Mouse (Mus musculus): ENCODE measurements around the gene Grhpr. TPM values are rescaled to one million over a fixed set of nuclear protein-coding genes. Genes with fewer than 3 reads are reported as not detected.
"Not testable (repeated sequence)": the region's sequence is repeated elsewhere in the genome, so short reads cannot be mapped to it uniquely, and the experiment has no call there.

Grhpr gene
- polyA plus RNA-seq, 1 experiment from 2014 or later: 39.0 TPM

GRCm38 (mm10) chr4:44946126-44946525, 35.1 kb upstream of the Grhpr start:
- not testable (repeated sequence) for H3K27me3 ChIP-seq (ENCODE audit: control insufficient read depth, insufficient read depth, low read length); H3K4me1 ChIP-seq (replicated peaks; ENCODE audit: control insufficient read depth, insufficient read depth, low read length); H3K36me3 ChIP-seq (ENCODE audit: control insufficient read depth, insufficient read depth, low read length); H3K9me3 ChIP-seq (ENCODE audit: control insufficient read depth, low read length); H3K9ac ChIP-seq (ENCODE audit: low read depth, low read length); H3K27ac ChIP-seq (ENCODE audit: low read depth, low read length); H3K4me3 ChIP-seq (ENCODE audit: low read depth, low read length); DNase-seq (ENCODE audit: low spot score); ATAC-seq (ENCODE audit: low FRiP score); H3K4me2 ChIP-seq (replicated peaks; ENCODE audit: low read depth, low read length)
- 100% methylated on average over 2 of the region's 2 CpGs for WGBS

- Histone ChIP-seq H3K4me2 (replicated peaks; ENCODE audit: low read depth, low read length) (no peak overlapping the region), H3K4me1 (replicated peaks; ENCODE audit: control insufficient read depth, insufficient read depth, low read length) (0 out of 2 replicates have a peak, but pooled peaks cover 2% of the 10 kb centered on the region), H3K9me3 (ENCODE audit: control insufficient read depth, low read length) (no peaks in the 10 kb centered on the region), H3K27ac (ENCODE audit: low read depth, low read length) (no peak overlapping the region), H3K36me3 (ENCODE audit: control insufficient read depth, insufficient read depth, low read length) (no peaks in the 10 kb centered on the region), H3K4me3 (ENCODE audit: low read depth, low read length) (no peak overlapping the region), H3K9ac (ENCODE audit: low read depth, low read length) (no peak overlapping the region), H3K27me3 (ENCODE audit: control insufficient read depth, insufficient read depth, low read length) (no peaks in the 10 kb centered on the region)
- no peak for ATAC-seq (ENCODE audit: low FRiP score)
- WGBS: 86% methylated on average over 5 of the region's 5 CpGs
- no peak for DNase-seq (ENCODE audit: low spot score)
Measured at GRCm38 (mm10) chr4:44947464-44947863, 33.7 kb upstream of the Grhpr start.

- Histone ChIP-seq H3K4me2 (replicated peaks; ENCODE audit: low read depth, low read length) (no peak overlapping the region), H3K27me3 (ENCODE audit: control insufficient read depth, insufficient read depth, low read length) (no peaks in the 10 kb centered on the region), H3K4me1 (replicated peaks; ENCODE audit: control insufficient read depth, insufficient read depth, low read length) (0 out of 2 replicates have a peak, but pooled peaks cover 2% of the 10 kb centered on the region), H3K9me3 (ENCODE audit: control insufficient read depth, low read length) (no peaks in the 10 kb centered on the region), H3K9ac (ENCODE audit: low read depth, low read length) (no peak overlapping the region), H3K36me3 (ENCODE audit: control insufficient read depth, insufficient read depth, low read length) (no peaks in the 10 kb centered on the region), H3K27ac (ENCODE audit: low read depth, low read length) (no peak overlapping the region), H3K4me3 (ENCODE audit: low read depth, low read length) (no peak overlapping the region)
- DNase-seq (ENCODE audit: low spot score): no peak
- no peak for ATAC-seq (ENCODE audit: low FRiP score)
- 72% methylated on average over 1 of the region's 1 CpGs for WGBS
Measured at GRCm38 (mm10) chr4:44948314-44948713, 32.9 kb upstream of the Grhpr start.

GRCm38 (mm10) chr4:44953041-44953440, 28.2 kb upstream of the Grhpr start:
- no peak overlapping the region for H3K4me2 ChIP-seq (replicated peaks; ENCODE audit: low read depth, low read length)
- no peak overlapping the region for H3K27ac ChIP-seq (ENCODE audit: low read depth, low read length)
- ATAC-seq (ENCODE audit: low FRiP score) (no peak), DNase-seq (ENCODE audit: low spot score) (no peak)
- H3K27me3 ChIP-seq (ENCODE audit: control insufficient read depth, insufficient read depth, low read length): no peaks in the 10 kb centered on the region
- 70% methylated on average over 9 of the region's 9 CpGs for WGBS
- 0 out of 2 replicates have a peak, but pooled peaks cover 2% of the 10 kb centered on the region for H3K4me1 ChIP-seq (replicated peaks; ENCODE audit: control insufficient read depth, insufficient read depth, low read length)
- H3K36me3 ChIP-seq (ENCODE audit: control insufficient read depth, insufficient read depth, low read length): no peaks in the 10 kb centered on the region
- H3K9ac ChIP-seq (ENCODE audit: low read depth, low read length): no peak overlapping the region
- no peaks in the 10 kb centered on the region for H3K9me3 ChIP-seq (ENCODE audit: control insufficient read depth, low read length)
- H3K4me3 ChIP-seq (ENCODE audit: low read depth, low read length): no peak overlapping the region

- no peak overlapping the region for H3K4me3 ChIP-seq (ENCODE audit: low read depth, low read length)
- H3K36me3 ChIP-seq (ENCODE audit: control insufficient read depth, insufficient read depth, low read length): no peaks in the 10 kb centered on the region
- no peak overlapping the region for H3K27ac ChIP-seq (ENCODE audit: low read depth, low read length)
- H3K27me3 ChIP-seq (ENCODE audit: control insufficient read depth, insufficient read depth, low read length): no peaks in the 10 kb centered on the region
- no peak overlapping the region for H3K4me2 ChIP-seq (replicated peaks; ENCODE audit: low read depth, low read length)
- H3K4me1 ChIP-seq (replicated peaks; ENCODE audit: control insufficient read depth, insufficient read depth, low read length): no peaks in the 10 kb centered on the region
- 87% methylated on average over 9 of the region's 9 CpGs for WGBS
- ATAC-seq (ENCODE audit: low FRiP score) (no peak), DNase-seq (ENCODE audit: low spot score) (no peak)
- H3K9ac ChIP-seq (ENCODE audit: low read depth, low read length): no peak overlapping the region
- no peaks in the 10 kb centered on the region for H3K9me3 ChIP-seq (ENCODE audit: control insufficient read depth, low read length)
Measured at GRCm38 (mm10) chr4:44958776-44959175, 22.4 kb upstream of the Grhpr start.

- DNase-seq (ENCODE audit: low spot score) (no peak), ATAC-seq (ENCODE audit: low FRiP score) (no peak)
- no peaks in the 10 kb centered on the region for H3K36me3 ChIP-seq (ENCODE audit: control insufficient read depth, insufficient read depth, low read length)
- no peak overlapping the region for H3K9ac ChIP-seq (ENCODE audit: low read depth, low read length)
- H3K4me1 ChIP-seq (replicated peaks; ENCODE audit: control insufficient read depth, insufficient read depth, low read length): no peaks in the 10 kb centered on the region
- H3K4me2 ChIP-seq (replicated peaks; ENCODE audit: low read depth, low read length): no peak overlapping the region
- no peak overlapping the region for H3K27ac ChIP-seq (ENCODE audit: low read depth, low read length)
- no peak overlapping the region for H3K4me3 ChIP-seq (ENCODE audit: low read depth, low read length)
- H3K27me3 ChIP-seq (ENCODE audit: control insufficient read depth, insufficient read depth, low read length): no peaks in the 10 kb centered on the region
- 96% methylated on average over 13 of the region's 13 CpGs for WGBS
- H3K9me3 ChIP-seq (ENCODE audit: control insufficient read depth, low read length): no peaks in the 10 kb centered on the region
Measured at GRCm38 (mm10) chr4:44959220-44959619, 22.0 kb upstream of the Grhpr start.

- H3K27ac ChIP-seq (ENCODE audit: low read depth, low read length): no peak overlapping the region
- no peaks in the 10 kb centered on the region for H3K4me1 ChIP-seq (replicated peaks; ENCODE audit: control insufficient read depth, insufficient read depth, low read length)
- H3K9ac ChIP-seq (ENCODE audit: low read depth, low read length): no peak overlapping the region
- DNase-seq (ENCODE audit: low spot score) (no peak), ATAC-seq (ENCODE audit: low FRiP score) (no peak)
- H3K4me3 ChIP-seq (ENCODE audit: low read depth, low read length): no peak overlapping the region
- WGBS: 82% methylated on average over 11 of the region's 11 CpGs
- H3K9me3 ChIP-seq (ENCODE audit: control insufficient read depth, low read length): no peaks in the 10 kb centered on the region
- no peaks in the 10 kb centered on the region for H3K27me3 ChIP-seq (ENCODE audit: control insufficient read depth, insufficient read depth, low read length)
- no peaks in the 10 kb centered on the region for H3K36me3 ChIP-seq (ENCODE audit: control insufficient read depth, insufficient read depth, low read length)
- H3K4me2 ChIP-seq (replicated peaks; ENCODE audit: low read depth, low read length): no peak overlapping the region
Measured at GRCm38 (mm10) chr4:44963156-44963555, 18.0 kb upstream of the Grhpr start.

- H3K4me1 ChIP-seq (replicated peaks; ENCODE audit: control insufficient read depth, insufficient read depth, low read length): no peaks in the 10 kb centered on the region
- no peak overlapping the region for H3K9ac ChIP-seq (ENCODE audit: low read depth, low read length)
- no peaks in the 10 kb centered on the region for H3K9me3 ChIP-seq (ENCODE audit: control insufficient read depth, low read length)
- WGBS: 85% methylated on average over 2 of the region's 2 CpGs
- no peaks in the 10 kb centered on the region for H3K36me3 ChIP-seq (ENCODE audit: control insufficient read depth, insufficient read depth, low read length)
- H3K27ac ChIP-seq (ENCODE audit: low read depth, low read length): no peak overlapping the region
- H3K4me3 ChIP-seq (ENCODE audit: low read depth, low read length): no peak overlapping the region
- ATAC-seq (ENCODE audit: low FRiP score) (no peak), DNase-seq (ENCODE audit: low spot score) (no peak)
- no peaks in the 10 kb centered on the region for H3K27me3 ChIP-seq (ENCODE audit: control insufficient read depth, insufficient read depth, low read length)
- H3K4me2 ChIP-seq (replicated peaks; ENCODE audit: low read depth, low read length): no peak overlapping the region
Measured at GRCm38 (mm10) chr4:44965175-44965574, 16.0 kb upstream of the Grhpr start.

GRCm38 (mm10) chr4:44965736-44966135, 15.5 kb upstream of the Grhpr start:
- WGBS: 86% methylated on average over 3 of the region's 3 CpGs
- H3K4me1 ChIP-seq (replicated peaks; ENCODE audit: control insufficient read depth, insufficient read depth, low read length): no peaks in the 10 kb centered on the region
- ATAC-seq (ENCODE audit: low FRiP score): no peak

More at GRCm38 (mm10) chr4:44965736-44966135, 15.5 kb upstream of the Grhpr start:
- H3K9ac ChIP-seq (ENCODE audit: low read depth, low read length): no peak overlapping the region
- DNase-seq (ENCODE audit: low spot score): no peak
- no peaks in the 10 kb centered on the region for H3K36me3 ChIP-seq (ENCODE audit: control insufficient read depth, insufficient read depth, low read length)
- no peak overlapping the region for H3K27ac ChIP-seq (ENCODE audit: low read depth, low read length)
- no peak overlapping the region for H3K4me3 ChIP-seq (ENCODE audit: low read depth, low read length)
- H3K4me2 ChIP-seq (replicated peaks; ENCODE audit: low read depth, low read length): no peak overlapping the region
- no peaks in the 10 kb centered on the region for H3K27me3 ChIP-seq (ENCODE audit: control insufficient read depth, insufficient read depth, low read length)
- no peaks in the 10 kb centered on the region for H3K9me3 ChIP-seq (ENCODE audit: control insufficient read depth, low read length)

Measured in hindbrain, embryonic 11.5 days (tissue).